Mouse (Mus musculus) megakaryocyte-erythroid progenitor cell, adult 5-6 weeks (primary cell): Measurements from ENCODE around the gene Prr23a3. TPM values are rescaled to one million over a fixed set of nuclear protein-coding genes. Genes with fewer than 3 reads are reported as not detected.

ENCODE experiments used
- ATAC-seq: replicated peaks from 2 replicates; pipeline ENCODE4 v1.8.0; 2016; ENCODE audit warnings: mild to moderate bottlenecking, inconsistent platforms; ENCODE audit not compliant: severe bottlenecking, poor library complexity, low FRiP score, low TSS enrichment
- total RNA-seq, 2 experiments: library from RNA; stranded (forward) in 1 of 2; stranded (reverse) in 1 of 2; fragments of 200-1000, 215-1000 nt in 1 of 2; fragments of >200 nt in 1 of 2; fragmentation: Nextera tagmentation in 1 of 2; gene quantifications; 2 replicates each; pipeline ENCODE4 v1.2.3; 2014 to 2017

Prr23a3 gene
- total RNA-seq (2014; fragmentation: Nextera tagmentation) (not detected in 2 replicates), total RNA-seq (2017) (not detected in 2 replicates)

GRCm38 (mm10) chr9:98864571-98864970 is at the start of gene Prr23a3:
Gene Prr23a3 (plus strand): TSS chr9:98864767.
- no peak for ATAC-seq

- no peak for ATAC-seq
These were observed 48.5 kb upstream of the Prr23a3 start for GRCm38 (mm10) chr9:98816066-98816465.

DNA sequence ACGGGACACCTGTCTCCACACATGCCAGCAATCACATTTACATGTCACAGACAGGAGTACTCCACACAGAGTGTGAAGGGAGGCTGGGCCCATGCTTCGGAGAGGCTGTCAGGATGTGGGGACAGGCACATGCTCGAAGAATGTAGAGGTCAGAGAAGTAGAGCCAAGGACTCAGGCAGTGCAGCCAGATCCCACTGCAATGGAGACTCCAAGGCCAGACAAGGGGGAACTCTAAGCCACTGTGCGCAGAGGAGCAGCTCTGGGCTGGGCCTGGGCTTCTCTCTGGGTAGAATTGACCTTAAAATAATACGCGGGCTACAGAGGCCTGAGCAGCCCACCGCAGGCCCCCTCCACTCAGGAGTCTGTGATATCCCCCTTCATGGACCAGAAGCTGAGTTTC is 47.0 kb upstream of the Prr23a3 start:
- no peak for ATAC-seq

DNA sequence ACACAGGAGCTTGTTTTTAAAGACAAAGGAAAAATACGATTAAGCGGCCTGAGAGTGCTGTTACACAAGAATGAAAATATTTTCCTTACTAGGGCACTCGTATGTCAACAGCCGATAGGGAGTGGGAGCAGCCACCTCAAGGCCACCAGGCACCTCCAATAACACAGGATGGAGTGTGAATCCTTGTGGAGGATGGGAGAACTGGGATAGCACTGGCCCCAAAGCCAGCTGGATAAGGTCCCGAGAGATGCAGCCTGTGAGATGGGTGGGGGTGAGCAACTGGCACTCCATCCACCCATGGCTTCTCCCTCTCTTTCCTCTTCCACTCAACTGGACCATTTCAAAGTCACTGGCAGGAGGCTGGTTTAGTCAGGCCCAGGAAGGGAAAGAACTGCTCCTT is 45.6 kb upstream of the Prr23a3 start:
- ATAC-seq, result no peak

DNA sequence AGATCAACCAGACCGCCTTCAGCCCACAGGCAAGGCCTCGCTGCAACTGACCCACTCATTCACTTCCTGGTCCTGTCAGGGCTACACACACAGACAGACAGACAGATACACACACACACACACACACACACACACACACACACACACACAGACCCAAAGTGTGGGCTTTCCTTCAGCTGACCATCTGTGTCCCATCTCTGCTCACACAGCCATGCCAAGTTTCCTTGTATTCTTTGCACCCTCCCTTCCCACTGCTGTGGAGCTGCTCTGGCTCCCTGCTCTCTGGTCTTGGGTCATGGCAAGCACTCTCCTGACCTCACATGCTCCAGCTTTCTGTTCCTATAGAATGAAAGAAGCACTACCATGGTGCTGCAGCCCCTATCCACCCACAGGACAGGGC is 45.1 kb upstream of the Prr23a3 start:
- ATAC-seq, result no peak

DNA sequence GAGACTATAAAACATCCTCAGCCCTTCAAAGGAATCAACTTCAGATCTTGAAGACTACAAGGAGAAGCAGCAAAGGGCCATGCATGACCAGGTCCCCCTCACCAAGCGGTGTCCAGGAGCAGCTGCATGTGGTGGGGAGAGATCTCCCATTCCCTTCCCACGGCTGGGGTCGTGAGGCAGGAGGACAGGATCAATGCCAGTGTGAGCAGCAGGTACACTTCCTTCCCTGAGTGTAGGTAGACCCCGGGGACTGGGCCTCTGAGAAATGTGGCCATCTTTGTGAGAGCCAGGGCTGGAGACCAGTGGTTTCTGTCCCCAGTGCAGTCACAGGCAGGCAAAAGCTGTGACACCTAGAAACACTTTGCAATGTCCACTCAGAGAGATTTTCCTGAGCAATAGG is 44.1 kb upstream of the Prr23a3 start:
- no peak for ATAC-seq

- ATAC-seq, result no peak
These were observed 43.5 kb upstream of the Prr23a3 start for GRCm38 (mm10) chr9:98821067-98821466.

GRCm38 (mm10) chr9:98823805-98824204 is 40.8 kb upstream of the Prr23a3 start:
- ATAC-seq, result no peak

DNA sequence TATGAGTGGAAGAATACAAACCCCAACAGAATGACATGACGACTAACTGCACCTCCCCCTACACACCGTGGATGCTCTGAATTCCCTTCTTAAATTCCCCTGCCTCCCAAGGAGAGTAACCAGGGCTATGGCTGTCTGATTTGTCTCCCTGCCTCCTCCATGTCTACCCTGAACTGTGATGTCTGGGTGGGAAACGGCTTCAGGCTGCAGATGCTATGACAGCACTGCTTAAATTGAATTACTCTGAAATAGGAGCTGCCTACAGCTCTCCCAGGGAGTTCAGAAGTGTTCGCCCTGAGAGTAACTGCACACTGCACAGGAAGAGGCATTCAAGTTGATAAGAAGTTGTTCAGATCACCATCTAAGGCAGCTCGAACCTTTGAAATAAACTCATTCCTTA is 35.1 kb upstream of the Prr23a3 start:
- ATAC-seq, result no peak

DNA sequence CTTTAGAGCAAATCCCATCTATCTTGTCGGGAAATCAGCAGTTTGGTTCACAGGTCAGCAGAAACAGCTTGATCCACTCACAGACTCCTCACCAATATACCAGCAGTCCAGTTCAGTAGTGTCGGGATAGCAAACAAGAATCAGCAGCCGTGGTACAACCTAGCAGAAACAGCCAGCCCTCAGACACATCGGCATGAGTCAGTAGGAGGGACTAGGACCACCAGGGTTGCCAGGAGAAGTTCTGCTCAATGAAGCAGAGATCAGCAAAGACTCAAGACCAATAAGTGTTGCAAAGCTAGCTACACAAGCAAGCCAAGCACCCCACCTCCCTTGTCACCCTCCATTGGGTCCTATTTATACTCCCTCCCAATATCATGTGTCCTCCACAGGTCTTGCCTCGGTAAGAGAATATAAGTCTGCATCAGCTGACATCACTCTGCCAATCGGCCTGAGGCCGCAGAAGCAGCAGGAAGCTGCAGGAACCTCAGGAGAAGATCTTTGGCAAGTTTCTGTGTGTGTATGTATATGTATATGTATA is 27.0 kb upstream of the Prr23a3 start:
- no peak for ATAC-seq

GRCm38 (mm10) chr9:98842117-98842516 is 22.4 kb upstream of the Prr23a3 start, which contains the start of gene Prr23a1:
Gene Prr23a1 (plus strand): TSS chr9:98842503.
- ATAC-seq, result no peak

- ATAC-seq, result no peak
These were observed 8.4 kb upstream of the Prr23a3 start, which contains the start of gene Prr23a2 for GRCm38 (mm10) chr9:98856210-98856609. Gene Prr23a2 (plus strand): TSS chr9:98856494.

GRCm38 (mm10) chr9:98863463-98863862 is 1.1 kb upstream of the Prr23a3 start:
- no peak for ATAC-seq

DNA sequence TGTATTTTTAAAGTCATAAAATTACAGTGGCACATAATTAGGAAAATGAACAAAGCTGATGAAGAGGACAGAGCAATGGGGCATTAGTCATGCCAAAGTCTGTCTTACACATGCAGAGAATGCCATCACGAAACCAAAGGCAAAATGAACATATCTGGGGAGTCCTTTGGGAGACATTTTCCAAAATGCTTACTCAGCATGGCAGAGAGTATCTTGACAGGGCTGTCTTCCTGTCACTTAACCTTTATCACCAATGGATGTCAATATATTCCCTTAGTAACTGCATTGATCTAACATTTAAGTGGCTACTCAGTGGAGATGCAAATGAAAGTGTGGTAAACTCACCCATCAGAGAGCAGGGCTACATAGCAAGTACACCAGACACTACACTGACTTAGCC is 36.9 kb downstream of the Prr23a3 start:
- no peak for ATAC-seq

DNA sequence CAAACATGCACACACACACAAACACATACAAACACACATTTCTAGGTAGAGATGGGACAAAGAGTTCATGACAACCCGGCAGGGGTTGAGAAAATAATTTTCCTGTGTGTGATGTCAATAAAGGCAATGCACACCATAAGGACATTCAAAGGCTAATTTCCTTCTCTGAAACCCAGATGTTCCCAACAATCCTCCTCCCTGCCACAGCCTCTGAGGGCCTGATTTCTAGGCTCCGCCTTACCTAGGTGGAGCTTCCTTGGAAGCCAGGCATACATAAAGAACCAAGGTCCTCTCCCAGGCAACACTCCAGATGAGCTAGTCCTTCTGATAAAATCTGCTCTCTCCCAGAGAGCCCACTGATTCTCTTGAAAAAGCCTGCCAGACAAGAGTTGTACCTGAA is 38.3 kb downstream of the Prr23a3 start, which contains the start of gene 7420426K07Rik:
Gene 7420426K07Rik (plus strand): TSS at position 301 of the 400 bp plus-strand sequence.
- ATAC-seq, result no peak

Other genes starting within 250 kb of the Prr23a3 start
- not detected in 2 replicates for gene Prr23a1, start 22.3 kb upstream of the Prr23a3 start, total RNA-seq (2014; fragmentation: Nextera tagmentation)
- not detected in 2 replicates for gene Prr23a1, start 22.3 kb upstream of the Prr23a3 start, total RNA-seq (2017)
- gene Prr23a2, start 8.3 kb upstream of the Prr23a3 start, total RNA-seq (2014; fragmentation: Nextera tagmentation), result not detected in 2 replicates
- gene Prr23a2, start 8.3 kb upstream of the Prr23a3 start, total RNA-seq (2017), result not detected in 2 replicates
- gene 7420426K07Rik, start 38.4 kb downstream of the Prr23a3 start, total RNA-seq (2014; fragmentation: Nextera tagmentation), result not detected in 2 replicates
- not detected in 2 replicates for gene 7420426K07Rik, start 38.4 kb downstream of the Prr23a3 start, total RNA-seq (2017)
- gene Foxl2, start 90.5 kb downstream of the Prr23a3 start, total RNA-seq (2014; fragmentation: Nextera tagmentation), result not detected in 2 replicates
- gene Foxl2, start 90.5 kb downstream of the Prr23a3 start, total RNA-seq (2017), result not detected in 2 replicates
- gene Faim, start 121.6 kb downstream of the Prr23a3 start, total RNA-seq (2014; fragmentation: Nextera tagmentation), result 27.4 and 46.4 TPM in 2 replicates
- 60.5 and 144 TPM in 2 replicates for gene Faim, start 121.6 kb downstream of the Prr23a3 start, total RNA-seq (2017)
- gene Gm1123, start 170.9 kb downstream of the Prr23a3 start, total RNA-seq (2014; fragmentation: Nextera tagmentation), result not detected in 2 replicates
- not detected in 2 replicates for gene Gm1123, start 170.9 kb downstream of the Prr23a3 start, total RNA-seq (2017)